Mouse (Mus musculus): ENCODE results near the gene Tmem240.
"Not testable (repeated sequence)": the region's sequence is repeated elsewhere in the genome, so short reads cannot be mapped to it uniquely, and the experiment has no call there.

Tmem240 gene

GRCm38 (mm10) chr4:155734951-155735702 lies 527 bp downstream of the Tmem240 start:
- DNase-seq (ENCODE audit: low read depth, low spot score) = peak; percentile 87

- DNase-seq (ENCODE audit: low read depth, low spot score) = peak; percentile 42
Observed at GRCm38 (mm10) chr4:155735788-155736187, 1.2 kb downstream of the Tmem240 start.

- DNase-seq (ENCODE audit: low read depth, low spot score) = peak; percentile 26
Observed at GRCm38 (mm10) chr4:155736421-155736820, 1.8 kb downstream of the Tmem240 start.

- DNase-seq (ENCODE audit: low read depth, low spot score) = peak; percentile 83
Observed at GRCm38 (mm10) chr4:155738262-155738661, 3.7 kb downstream of the Tmem240 start.

- no peak for DNase-seq (ENCODE audit: low read depth, low spot score)
Observed at GRCm38 (mm10) chr4:155739152-155739551, 4.6 kb downstream of the Tmem240 start.

- DNase-seq (ENCODE audit: low read depth, low spot score) = peak; percentile 86
Observed at GRCm38 (mm10) chr4:155739741-155740636, 5.4 kb downstream of the Tmem240 start.

- DNase-seq (ENCODE audit: low read depth, low spot score) = not testable (repeated sequence)
Observed at GRCm38 (mm10) chr4:155740681-155741080, 6.1 kb downstream of the Tmem240 start.

- no peak for DNase-seq (ENCODE audit: low read depth, low spot score)
Observed at GRCm38 (mm10) chr4:155742684-155743083, 8.1 kb downstream of the Tmem240 start.

- DNase-seq (ENCODE audit: low read depth, low spot score) = peak; percentile 68
Observed at GRCm38 (mm10) chr4:155744474-155744873, 9.9 kb downstream of the Tmem240 start.

- DNase-seq (ENCODE audit: low read depth, low spot score) = no peak
Observed at GRCm38 (mm10) chr4:155745136-155745535, 10.5 kb downstream of the Tmem240 start.

GRCm38 (mm10) chr4:155746036-155746548 lies 11.5 kb downstream of the Tmem240 start:
- DNase-seq (ENCODE audit: low read depth, low spot score) = peak; percentile 96

GRCm38 (mm10) chr4:155746575-155747490 lies 12.2 kb downstream of the Tmem240 start:
- peak; percentile 73 for DNase-seq (ENCODE audit: low read depth, low spot score)

GRCm38 (mm10) chr4:155757011-155757410 lies 22.4 kb downstream of the Tmem240 start:
- no peak for DNase-seq (ENCODE audit: low read depth, low spot score)

- peak; percentile 56 for DNase-seq (ENCODE audit: low read depth, low spot score)
Observed at GRCm38 (mm10) chr4:155759862-155760612, 25.4 kb downstream of the Tmem240 start.

- DNase-seq (ENCODE audit: low read depth, low spot score) = peak; percentile 99
Observed at GRCm38 (mm10) chr4:155760613-155761355, 26.2 kb downstream of the Tmem240 start, which contains the start of gene Atad3a. Gene Atad3a (minus strand): TSS chr4:155761093.

- no peak for DNase-seq (ENCODE audit: low read depth, low spot score)
Observed at GRCm38 (mm10) chr4:155761356-155762099, 26.9 kb downstream of the Tmem240 start.

GRCm38 (mm10) chr4:155762357-155762756 lies 27.8 kb downstream of the Tmem240 start:
- no peak for DNase-seq (ENCODE audit: low read depth, low spot score)

GRCm38 (mm10) chr4:155769496-155769879 lies 34.9 kb downstream of the Tmem240 start:
- no peak for DNase-seq (ENCODE audit: low read depth, low spot score)
